Mouse (Mus musculus): Measurements from ENCODE around the gene Clip1. TPM values are rescaled to one million over a fixed set of nuclear protein-coding genes. Genes with fewer than 3 reads are reported as not detected.
A peak's percentile ranks its signal among the peaks of the same experiment; 100 is the strongest.

Clip1 gene
- total and polyA plus RNA-seq, 2 experiments from 2014 or later = 58.0 to 68.6 TPM

DNA sequence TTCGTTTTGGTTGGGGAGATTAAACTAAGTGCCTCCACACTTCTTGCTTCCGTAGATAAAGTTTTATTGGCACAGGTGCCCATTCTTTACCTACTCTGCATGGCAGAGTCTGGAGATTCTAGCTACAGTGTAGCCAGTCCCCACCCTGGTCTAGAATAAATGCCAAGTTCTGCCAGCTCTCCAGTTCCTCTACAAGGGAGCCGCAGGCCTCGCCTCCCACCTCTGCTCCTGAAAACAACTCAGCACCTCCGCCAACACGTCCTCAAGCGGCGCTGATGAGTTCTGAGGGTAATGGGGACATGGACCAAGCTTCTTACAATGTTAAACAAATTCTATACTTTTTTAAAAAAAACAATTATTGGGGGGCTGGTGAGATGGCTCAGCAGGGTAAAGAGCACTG lies 124.8 kb downstream of the Clip1 start:
- H3K4me1 ChIP-seq (ENCODE audit: insufficient read depth, low read length) = no peaks in the 10 kb centered on the region
- no peaks in the 10 kb centered on the region for H3K9me3 ChIP-seq (ENCODE audit: low read length)
- DNase-seq (ENCODE audit: low spot score) (no peak), ATAC-seq (no peak)
- no peak overlapping the region for H3K4me3 ChIP-seq (ENCODE audit: low read length)
- H3K27ac ChIP-seq = no peak overlapping the region
- 94% methylated on average over 8 of the region's 8 CpGs for WGBS
- H3K27me3 ChIP-seq (ENCODE audit: insufficient read depth, low read length) = no peaks in the 10 kb centered on the region
- no peak overlapping the region for H3K9ac ChIP-seq (replicated peaks; ENCODE audit: low read length)
- peaks cover 49% of the 10 kb centered on the region for H3K36me3 ChIP-seq (ENCODE audit: insufficient read depth, low read length)
- TF ChIP-seq CTCF (IDR thresholded peaks at IDR 0.05; ENCODE audit: low read depth) = no peak
- no peak overlapping the region for H3K4me2 ChIP-seq (ENCODE audit: low read depth, low read length)

DNA sequence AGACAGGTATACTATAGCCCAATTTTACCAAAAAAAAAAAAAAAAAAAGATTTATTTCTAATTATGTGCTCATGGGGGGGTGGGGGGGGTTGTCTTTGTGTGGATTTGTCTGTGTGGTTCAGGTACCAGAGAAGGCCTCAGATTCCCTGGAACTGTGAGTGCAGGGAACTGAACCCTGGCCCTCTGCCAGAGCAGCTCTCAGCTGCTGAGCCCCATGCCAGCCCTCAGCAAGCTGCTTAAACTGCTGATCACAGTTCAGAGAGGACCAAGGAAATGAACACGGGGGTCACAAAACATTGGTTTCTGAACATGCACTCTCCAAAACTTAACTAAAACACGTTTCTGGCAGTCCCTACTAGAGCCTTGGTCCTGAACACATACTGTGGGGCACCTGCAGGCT lies 128.0 kb downstream of the Clip1 start:
- H3K36me3 ChIP-seq (ENCODE audit: insufficient read depth, low read length) = peaks cover 33% of the 10 kb centered on the region
- H3K27me3 ChIP-seq (ENCODE audit: insufficient read depth, low read length) = no peaks in the 10 kb centered on the region
- no peaks in the 10 kb centered on the region for H3K9me3 ChIP-seq (ENCODE audit: low read length)
- H3K4me2 ChIP-seq (ENCODE audit: low read depth, low read length) = no peak overlapping the region
- 48% methylated on average over 2 of the region's 2 CpGs for whole genome bisulfite sequencing
- H3K27ac ChIP-seq = no peak overlapping the region
- no peak overlapping the region for H3K9ac ChIP-seq (replicated peaks; ENCODE audit: low read length)
- DNase-seq (ENCODE audit: low spot score) = peak; percentile 62
- no peak for ATAC-seq
- no peaks in the 10 kb centered on the region for H3K4me1 ChIP-seq (ENCODE audit: insufficient read depth, low read length)
- TF ChIP-seq CTCF (IDR thresholded peaks at IDR 0.05; ENCODE audit: low read depth) = no peak
- H3K4me3 ChIP-seq (ENCODE audit: low read length) = no peak overlapping the region

DNA sequence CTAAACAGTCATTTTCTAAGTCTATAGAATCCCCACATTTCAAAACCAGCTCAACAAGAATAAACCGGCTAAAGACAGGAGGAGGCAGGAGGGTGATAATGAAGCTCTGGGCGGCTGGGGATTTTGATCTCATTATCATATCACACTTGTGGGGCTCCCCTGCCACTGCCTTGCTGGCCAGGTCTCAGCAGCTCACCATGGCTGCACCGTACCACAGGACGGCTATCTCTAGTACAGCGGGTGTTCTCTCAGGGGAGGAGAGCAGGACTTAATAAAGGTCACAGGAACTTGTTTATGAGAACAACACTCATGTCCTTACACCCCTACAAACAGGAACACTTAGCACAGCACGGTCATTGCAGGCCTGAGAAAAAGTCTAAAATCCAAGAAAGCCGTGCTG lies 128.7 kb downstream of the Clip1 start:
- 92% methylated on average over 7 of the region's 7 CpGs for WGBS
- TF ChIP-seq CTCF (IDR thresholded peaks at IDR 0.05; ENCODE audit: low read depth) = no peak

DNA sequence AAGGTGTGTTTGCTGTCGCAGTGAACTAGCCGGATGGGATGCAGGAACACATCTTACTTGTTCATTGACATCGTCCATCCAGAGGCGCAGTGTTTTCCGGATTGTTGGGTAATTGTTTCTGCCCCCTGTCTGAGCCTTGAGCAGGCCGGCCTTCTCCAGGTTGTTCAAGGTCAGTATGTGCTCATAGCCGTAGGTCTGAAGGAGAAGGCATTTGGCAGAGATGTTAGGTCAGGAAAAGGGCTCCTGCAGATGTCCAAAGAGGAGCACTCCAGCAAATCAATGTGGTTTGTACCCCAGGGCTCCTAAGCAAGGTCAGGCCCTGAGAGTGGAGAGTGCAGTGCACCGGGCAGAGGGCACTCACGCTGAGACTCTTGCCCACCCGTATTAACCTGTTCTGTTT lies 150.6 kb downstream of the Clip1 start:
- H3K36me3 ChIP-seq (ENCODE audit: insufficient read depth, low read length) = peaks cover 71% of the 10 kb centered on the region
- ATAC-seq = no peak
- WGBS = 95% methylated on average over 10 of the region's 10 CpGs
- no peaks in the 10 kb centered on the region for H3K4me1 ChIP-seq (ENCODE audit: insufficient read depth, low read length)
- H3K27me3 ChIP-seq (ENCODE audit: insufficient read depth, low read length) = no peaks in the 10 kb centered on the region
- H3K9me3 ChIP-seq (ENCODE audit: low read length) = no peaks in the 10 kb centered on the region
- H3K27ac ChIP-seq = no peak overlapping the region
- H3K9ac ChIP-seq (replicated peaks; ENCODE audit: low read length) = no peak overlapping the region
- DNase-seq (ENCODE audit: low spot score) = no peak
- TF ChIP-seq CTCF (IDR thresholded peaks at IDR 0.05; ENCODE audit: low read depth) = no peak
- no peak overlapping the region for H3K4me3 ChIP-seq (ENCODE audit: low read length)
- H3K4me2 ChIP-seq (ENCODE audit: low read depth, low read length) = no peak overlapping the region

More for the DNA sequence above, 128.7 kb downstream of the Clip1 start:
- Histone ChIP-seq H3K4me2 (ENCODE audit: low read depth, low read length) (no peak overlapping the region), H3K9me3 (ENCODE audit: low read length) (no peaks in the 10 kb centered on the region), H3K9ac (replicated peaks; ENCODE audit: low read length) (no peak overlapping the region), H3K27me3 (ENCODE audit: insufficient read depth, low read length) (no peaks in the 10 kb centered on the region), H3K4me3 (ENCODE audit: low read length) (no peak overlapping the region), H3K36me3 (ENCODE audit: insufficient read depth, low read length) (peaks cover 31% of the 10 kb centered on the region), H3K27ac (no peak overlapping the region), H3K4me1 (ENCODE audit: insufficient read depth, low read length) (no peaks in the 10 kb centered on the region)
- ATAC-seq (no peak), DNase-seq (ENCODE audit: low spot score) (no peak)

GRCm38 (mm10) chr5:123530056-123530455 lies 154.4 kb downstream of the Clip1 start:
- H3K27ac ChIP-seq = no peak overlapping the region
- H3K9me3 ChIP-seq (ENCODE audit: low read length) = no peaks in the 10 kb centered on the region
- no peak overlapping the region for H3K9ac ChIP-seq (replicated peaks; ENCODE audit: low read length)
- no peak overlapping the region for H3K4me3 ChIP-seq (ENCODE audit: low read length)
- ATAC-seq = no peak
- H3K36me3 ChIP-seq (ENCODE audit: insufficient read depth, low read length) = peaks cover 52% of the 10 kb centered on the region
- 88% methylated on average over 8 of the region's 8 CpGs for WGBS
- TF ChIP-seq CTCF (IDR thresholded peaks at IDR 0.05; ENCODE audit: low read depth) = no peak
- H3K4me1 ChIP-seq (ENCODE audit: insufficient read depth, low read length) = no peaks in the 10 kb centered on the region
- H3K27me3 ChIP-seq (ENCODE audit: insufficient read depth, low read length) = no peaks in the 10 kb centered on the region
- no peak for DNase-seq (ENCODE audit: low spot score)
- no peak overlapping the region for H3K4me2 ChIP-seq (ENCODE audit: low read depth, low read length)

DNA sequence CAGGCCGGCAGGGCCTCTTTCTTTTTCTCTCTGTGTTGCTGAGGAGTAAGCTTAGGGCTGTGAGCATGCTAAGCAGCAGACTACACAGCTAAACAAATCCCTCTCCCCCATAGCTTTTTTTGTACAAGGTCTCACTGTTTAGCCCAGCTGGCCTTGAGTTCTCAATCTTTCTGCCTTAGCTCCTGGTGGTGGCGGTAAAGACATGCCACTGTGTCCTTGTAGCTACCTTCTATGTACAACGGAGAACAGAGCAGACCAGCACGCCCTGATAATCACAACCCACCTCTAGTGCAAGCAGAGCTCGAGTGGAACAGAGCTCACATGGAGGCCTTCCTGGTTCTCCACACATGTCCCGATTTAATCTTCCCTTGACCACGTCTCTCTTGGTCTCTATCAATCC lies 155.8 kb downstream of the Clip1 start:
- Histone ChIP-seq H3K27me3 (ENCODE audit: insufficient read depth, low read length) (no peaks in the 10 kb centered on the region), H3K9me3 (ENCODE audit: low read length) (no peaks in the 10 kb centered on the region), H3K4me1 (ENCODE audit: insufficient read depth, low read length) (no peaks in the 10 kb centered on the region), H3K9ac (replicated peaks; ENCODE audit: low read length) (no peak overlapping the region), H3K36me3 (ENCODE audit: insufficient read depth, low read length) (peaks cover 47% of the 10 kb centered on the region), H3K4me3 (ENCODE audit: low read length) (no peak overlapping the region), H3K4me2 (ENCODE audit: low read depth, low read length) (no peak overlapping the region), H3K27ac (no peak overlapping the region)
- DNase-seq (ENCODE audit: low spot score) (no peak), ATAC-seq (no peak)
- WGBS = 75% methylated on average over 7 of the region's 7 CpGs
- TF ChIP-seq CTCF (IDR thresholded peaks at IDR 0.05; ENCODE audit: low read depth) = no peak

Other genes with a start within 250 kb of the Clip1 start
- 0.10 TPM in 1 of 2 replicates, not detected in the other for gene Lrrc43, start 195.3 kb downstream of the Clip1 start, total RNA-seq (2014; rRNA removed)
- 0.88 and 0.98 TPM in 2 replicates for gene Lrrc43, start 195.3 kb downstream of the Clip1 start, polyA plus RNA-seq (2015; fragmentation: Nextera tagmentation; extraction: Ambion mirVana)
- gene Il31, start 195.1 kb downstream of the Clip1 start, total RNA-seq (2014; rRNA removed) = not detected in 2 replicates
- not detected in 2 replicates for gene Il31, start 195.1 kb downstream of the Clip1 start, polyA plus RNA-seq (2015; fragmentation: Nextera tagmentation; extraction: Ambion mirVana)
- 2.5 and 4.5 TPM in 2 replicates for gene B3gnt4, start 174.2 kb downstream of the Clip1 start, total RNA-seq (2014; rRNA removed)
- 0.87 and 1.4 TPM in 2 replicates for gene B3gnt4, start 174.2 kb downstream of the Clip1 start, polyA plus RNA-seq (2015; fragmentation: Nextera tagmentation; extraction: Ambion mirVana)
- 61.3 and 76.7 TPM in 2 replicates for gene Diablo, start 160.4 kb downstream of the Clip1 start, total RNA-seq (2014; rRNA removed)
- gene Diablo, start 160.4 kb downstream of the Clip1 start, polyA plus RNA-seq (2015; fragmentation: Nextera tagmentation; extraction: Ambion mirVana) = 89.4 and 99.6 TPM in 2 replicates
- 0.14 and 0.52 TPM in 2 replicates for gene Gm49027, start 159.1 kb downstream of the Clip1 start, total RNA-seq (2014; rRNA removed)
- 0.39 and 0.68 TPM in 2 replicates for gene Gm49027, start 159.1 kb downstream of the Clip1 start, polyA plus RNA-seq (2015; fragmentation: Nextera tagmentation; extraction: Ambion mirVana)
- 46.5 and 55.6 TPM in 2 replicates for gene Vps33a, start 111.6 kb downstream of the Clip1 start, total RNA-seq (2014; rRNA removed)
- gene Vps33a, start 111.6 kb downstream of the Clip1 start, polyA plus RNA-seq (2015; fragmentation: Nextera tagmentation; extraction: Ambion mirVana) = 34.0 and 34.7 TPM in 2 replicates
- gene Zcchc8, start 36.5 kb upstream of the Clip1 start, total RNA-seq (2014; rRNA removed) = 23.9 and 26.5 TPM in 2 replicates
- 40.0 and 46.8 TPM in 2 replicates for gene Zcchc8, start 36.5 kb upstream of the Clip1 start, polyA plus RNA-seq (2015; fragmentation: Nextera tagmentation; extraction: Ambion mirVana)
- 31.1 and 39.9 TPM in 2 replicates for gene Rsrc2, start 64.8 kb upstream of the Clip1 start, total RNA-seq (2014; rRNA removed)
- gene Rsrc2, start 64.8 kb upstream of the Clip1 start, polyA plus RNA-seq (2015; fragmentation: Nextera tagmentation; extraction: Ambion mirVana) = 112 and 136 TPM in 2 replicates
- 7.1 and 23.1 TPM in 2 replicates for gene Kntc1, start 65.1 kb upstream of the Clip1 start, total RNA-seq (2014; rRNA removed)
- 4.1 and 6.9 TPM in 2 replicates for gene Kntc1, start 65.1 kb upstream of the Clip1 start, polyA plus RNA-seq (2015; fragmentation: Nextera tagmentation; extraction: Ambion mirVana)
- not detected in 2 replicates for gene Hcar2, start 180.9 kb upstream of the Clip1 start, total RNA-seq (2014; rRNA removed)
- gene Hcar2, start 180.9 kb upstream of the Clip1 start, polyA plus RNA-seq (2015; fragmentation: Nextera tagmentation; extraction: Ambion mirVana) = not detected in 2 replicates
- gene Hcar1, start 195.4 kb upstream of the Clip1 start, total RNA-seq (2014; rRNA removed) = 0.83 and 1.4 TPM in 2 replicates
- gene Hcar1, start 195.4 kb upstream of the Clip1 start, polyA plus RNA-seq (2015; fragmentation: Nextera tagmentation; extraction: Ambion mirVana) = 0.63 and 0.88 TPM in 2 replicates
- gene Denr, start 222.6 kb upstream of the Clip1 start, total RNA-seq (2014; rRNA removed) = 12.7 and 16.7 TPM in 2 replicates
- gene Denr, start 222.6 kb upstream of the Clip1 start, polyA plus RNA-seq (2015; fragmentation: Nextera tagmentation; extraction: Ambion mirVana) = 123 and 136 TPM in 2 replicates
- 0.37 TPM in 1 of 2 replicates, not detected in the other for gene Gm43518, start 242.8 kb upstream of the Clip1 start, total RNA-seq (2014; rRNA removed)
- gene Gm43518, start 242.8 kb upstream of the Clip1 start, polyA plus RNA-seq (2015; fragmentation: Nextera tagmentation; extraction: Ambion mirVana) = 2.2 and 3.2 TPM in 2 replicates
- gene Ccdc62, start 246.1 kb upstream of the Clip1 start, total RNA-seq (2014; rRNA removed) = 1.1 and 2.0 TPM in 2 replicates
- 4.8 and 5.5 TPM in 2 replicates for gene Ccdc62, start 246.1 kb upstream of the Clip1 start, polyA plus RNA-seq (2015; fragmentation: Nextera tagmentation; extraction: Ambion mirVana)

Data from hindbrain, postnatal 0 days (tissue).